Mouse (Mus musculus) bone marrow macrophage, adult 2 months (primary cell): Measurements from ENCODE around the gene Rhbdf2. TPM values are rescaled to one million over a fixed set of nuclear protein-coding genes. Genes with fewer than 3 reads are reported as not detected.
"Not testable (repeated sequence)": the region's sequence is repeated elsewhere in the genome, so short reads cannot be mapped to it uniquely, and the experiment has no call there.

Experiments used
- H3K27ac ChIP-seq: 2 replicates; pipeline ENCODE4 v1.5.1; 2012; ENCODE audit warnings: low read depth, low read length; ENCODE audit not compliant: insufficient read depth
- H3K4me1 ChIP-seq: 2 replicates; pipeline ENCODE4 v1.6.1; 2012; ENCODE audit warnings: low read length; ENCODE audit not compliant: control insufficient read depth, insufficient read depth
- H3K4me3 ChIP-seq: 2 replicates; pipeline ENCODE4 v1.5.1; 2012; ENCODE audit warnings: mild to moderate bottlenecking, low read length, moderate library complexity; ENCODE audit not compliant: insufficient read depth
- CTCF ChIP-seq: IDR thresholded peaks from 2 replicates; pipeline ENCODE4 v1.5.1; 2012; ENCODE audit warnings: low read depth, mild to moderate bottlenecking, low read length, moderate library complexity
- POLR2A ChIP-seq: IDR thresholded peaks from 2 replicates; pipeline ENCODE4 v1.6.1; 2012; ENCODE audit warnings: mild to moderate bottlenecking, low read depth, low read length, borderline replicate concordance
- polyA plus RNA-seq: library from polyadenylated mRNA; stranded (reverse); fragments of >200 nt; gene quantifications from 2 replicates; pipeline ENCODE4 v1.2.4, GENCODE M21; 2012; ENCODE audit not compliant: missing spikeins, insufficient read depth, insufficient read length

The Rhbdf2 gene
- polyA plus RNA-seq, 1 experiment = 37.5 TPM

GRCm38 (mm10) chr11:116670386-116670785 is 43.6 kb upstream of the Rhbdf2 start:
- TF ChIP-seq POLR2A (no peak), CTCF (no peak)
- Histone ChIP-seq H3K4me3 (no peak overlapping the region), H3K27ac (no peak overlapping the region), H3K4me1 (peaks cover 15% of the 10 kb centered on the region)

DNA sequence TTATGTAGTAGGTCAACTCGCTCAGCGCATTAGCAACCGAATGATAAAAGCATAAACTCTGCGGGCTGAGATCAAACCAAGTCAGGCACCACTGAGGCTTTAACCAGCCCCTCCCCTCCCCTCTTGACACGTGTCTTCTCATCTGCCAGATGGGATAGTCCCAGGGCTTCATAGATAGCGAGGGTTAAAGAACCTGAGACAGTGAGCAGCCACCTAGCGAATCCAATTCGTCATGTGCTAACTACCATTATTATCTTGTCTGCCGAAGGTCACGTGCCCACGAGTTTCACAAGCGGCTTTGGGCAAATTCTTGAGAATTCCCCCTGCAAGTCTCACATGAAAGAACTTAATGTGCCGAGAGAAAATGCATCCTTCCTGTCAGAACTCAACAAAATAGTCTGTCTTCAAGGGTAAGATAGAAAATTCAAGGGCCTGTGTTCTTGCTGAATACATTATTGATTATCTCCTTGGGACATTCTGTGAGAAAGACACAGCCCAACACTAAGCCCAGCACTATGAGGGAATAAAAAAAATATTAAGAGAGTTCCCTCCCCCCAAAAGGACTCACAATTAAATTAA is 43.1 kb upstream of the Rhbdf2 start:
- TF ChIP-seq CTCF (no peak), POLR2A (no peak)
- Histone ChIP-seq H3K27ac (no peak overlapping the region), H3K4me1 (peaks cover 15% of the 10 kb centered on the region), H3K4me3 (no peak overlapping the region)

DNA sequence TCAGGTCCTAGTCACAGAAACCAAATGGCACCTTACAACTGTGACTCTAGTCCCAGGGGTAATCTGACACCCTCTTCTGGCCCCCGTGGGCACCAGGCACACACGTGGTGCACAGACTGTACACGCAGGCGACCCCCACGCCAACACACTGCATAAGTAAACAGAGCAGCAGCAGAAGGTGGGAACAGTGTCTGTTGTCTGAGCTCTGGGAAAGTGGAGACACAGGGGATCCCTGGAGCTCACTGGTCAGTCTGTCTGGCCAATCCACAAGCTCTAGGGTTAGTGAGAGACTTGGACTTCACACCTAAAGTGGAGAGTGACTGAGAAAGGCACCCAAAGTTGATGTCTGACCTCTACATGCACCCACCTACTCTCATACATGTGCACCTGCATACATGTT is 42.5 kb upstream of the Rhbdf2 start:
- Histone ChIP-seq H3K4me1 (peaks cover 14% of the 10 kb centered on the region), H3K4me3 (no peak overlapping the region), H3K27ac (no peak overlapping the region)
- TF ChIP-seq POLR2A (no peak), CTCF (no peak)

DNA sequence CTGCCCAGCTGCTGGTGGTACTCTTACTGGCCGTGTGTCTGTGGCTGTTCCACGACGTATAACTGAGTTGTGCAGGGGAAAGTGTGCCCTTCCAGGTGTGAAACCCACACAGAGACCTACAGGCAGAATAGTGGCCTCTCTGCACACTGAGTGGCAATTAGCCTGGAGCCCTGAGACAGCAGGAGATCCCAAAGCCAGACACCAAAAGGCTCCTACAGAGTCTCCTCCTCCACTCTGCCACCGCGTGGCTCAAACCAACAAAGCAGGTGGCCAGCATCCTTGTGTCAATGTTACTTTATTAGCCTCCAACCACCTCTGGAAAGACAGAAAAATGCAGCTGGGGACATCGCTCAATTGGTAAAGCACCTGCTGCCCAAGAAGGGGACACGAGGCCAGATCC is 42.0 kb upstream of the Rhbdf2 start:
- TF ChIP-seq POLR2A = no peak
- no peak for TF ChIP-seq CTCF
- Histone ChIP-seq H3K4me1 (peaks cover 11% of the 10 kb centered on the region), H3K4me3 (no peak overlapping the region), H3K27ac (no peak overlapping the region)

DNA sequence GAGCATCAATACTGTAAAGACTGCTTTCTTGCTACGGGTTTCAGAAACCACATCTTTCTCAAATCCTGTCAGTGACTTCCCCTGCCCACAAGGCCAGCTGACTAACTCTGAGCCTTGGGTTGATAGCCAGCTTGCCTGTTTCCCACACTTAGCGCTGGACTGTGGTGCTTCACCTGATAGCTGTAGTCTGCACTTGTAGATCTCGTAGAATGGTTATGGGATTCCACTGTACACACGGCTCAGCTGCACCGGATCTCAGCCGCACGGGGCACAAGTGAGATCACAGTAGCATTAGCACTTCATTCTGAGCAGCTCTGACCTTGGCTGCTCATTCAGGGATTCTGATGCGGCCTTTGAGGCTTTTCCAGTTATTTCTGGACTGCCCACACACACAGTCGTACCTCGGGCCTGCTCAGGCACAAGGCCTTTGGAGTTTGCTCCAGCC is 41.6 kb upstream of the Rhbdf2 start:
- Histone ChIP-seq H3K4me3 (no peak overlapping the region), H3K27ac (no peak overlapping the region), H3K4me1 (peaks cover 6% of the 10 kb centered on the region)
- TF ChIP-seq CTCF (no peak), POLR2A (no peak)

GRCm38 (mm10) chr11:116667930-116668329 is 41.1 kb upstream of the Rhbdf2 start:
- no peak for TF ChIP-seq POLR2A
- Histone ChIP-seq H3K4me1 (peaks cover 4% of the 10 kb centered on the region), H3K27ac (no peak overlapping the region), H3K4me3 (no peak overlapping the region)

DNA sequence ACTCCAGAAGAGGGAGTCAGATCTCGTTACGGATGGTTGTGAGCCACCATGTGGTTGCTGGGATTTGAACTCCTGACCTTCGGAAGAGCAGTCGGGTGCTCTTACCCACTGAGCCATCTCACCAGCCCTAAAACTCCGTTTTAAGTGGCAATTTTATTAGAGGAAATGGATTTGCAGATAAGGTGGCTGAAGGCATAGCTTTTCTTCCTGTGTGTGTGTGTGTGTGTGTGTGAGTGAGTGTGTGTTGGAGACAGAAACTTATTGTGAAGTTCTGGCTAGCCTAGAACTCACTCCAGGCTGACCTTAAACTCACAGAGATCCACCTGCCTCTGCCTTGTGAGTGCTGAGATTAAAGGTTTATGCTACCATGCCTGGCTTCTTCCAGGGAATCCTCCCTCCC is 40.2 kb upstream of the Rhbdf2 start:
- not testable (repeated sequence) for H3K4me1 ChIP-seq

DNA sequence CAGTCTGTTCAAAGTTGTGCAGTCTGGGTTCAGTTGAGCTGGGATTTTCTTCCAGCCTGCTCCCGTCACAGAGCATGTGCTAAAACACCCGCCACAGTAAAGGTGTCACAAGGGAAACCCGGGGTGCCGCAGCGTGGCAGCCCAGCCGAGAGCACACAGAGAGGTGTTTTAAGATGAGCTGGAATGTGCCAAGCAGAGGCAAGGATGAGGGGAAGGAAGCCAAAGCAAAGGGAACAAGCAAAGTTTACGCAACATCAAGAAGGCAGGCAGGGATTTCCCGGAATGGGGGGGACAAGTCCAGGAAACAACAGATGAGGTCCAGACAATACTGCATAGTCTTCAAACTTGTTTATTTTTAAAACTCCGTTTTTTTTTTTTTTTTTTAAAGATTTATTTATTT is 39.7 kb upstream of the Rhbdf2 start:
- no peak for TF ChIP-seq CTCF
- TF ChIP-seq POLR2A = no peak

More for the DNA sequence above, 40.2 kb upstream of the Rhbdf2 start:
- H3K4me3 ChIP-seq, H3K27ac ChIP-seq: not testable (repeated sequence)

GRCm38 (mm10) chr11:116665289-116665688 is 38.5 kb upstream of the Rhbdf2 start:
- Histone ChIP-seq H3K4me1 (peaks cover 4% of the 10 kb centered on the region), H3K4me3 (no peak overlapping the region), H3K27ac (no peak overlapping the region)
- TF ChIP-seq POLR2A (no peak), CTCF (no peak)

More for the DNA sequence above, 39.7 kb upstream of the Rhbdf2 start:
- Histone ChIP-seq H3K4me1 (peaks cover 4% of the 10 kb centered on the region), H3K4me3 (no peak overlapping the region), H3K27ac (no peak overlapping the region)

DNA sequence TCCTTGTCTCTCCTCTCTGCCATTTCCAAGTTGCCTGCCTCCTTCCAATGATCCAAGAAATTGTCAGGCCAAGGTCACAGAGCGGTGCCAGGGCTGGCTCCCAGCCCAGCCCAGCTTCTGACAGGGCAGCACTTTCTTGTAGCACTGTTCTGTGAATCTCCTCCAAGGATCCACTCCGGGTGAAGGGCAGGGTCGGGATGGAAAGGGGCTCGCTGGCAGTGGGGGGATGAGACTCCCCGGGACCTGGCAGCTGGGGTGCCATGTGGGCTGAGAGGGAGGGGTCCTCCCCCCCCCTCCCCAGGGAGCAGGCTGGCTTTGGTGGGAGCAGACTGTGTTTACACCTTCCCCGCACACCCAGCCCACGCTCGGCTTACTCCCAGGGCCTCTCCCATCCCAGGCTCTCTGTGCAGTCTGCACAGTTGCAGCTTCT is 35.1 kb upstream of the Rhbdf2 start:
- no peak overlapping the region for H3K4me3 ChIP-seq
- no peak overlapping the region for H3K27ac ChIP-seq
- H3K4me1 ChIP-seq = peaks cover 4% of the 10 kb centered on the region
- TF ChIP-seq POLR2A (no peak), CTCF (no peak)
